Mouse (Mus musculus) stomach, embryonic 16.5 days (tissue): ENCODE data around the gene Fam208a. TPM values are rescaled to one million over a fixed set of nuclear protein-coding genes. Genes with fewer than 3 reads are reported as not detected.

Experiments
- ATAC-seq: fragments of 200-750 bp; cut with Nextera tagmentation; 2 replicates; pipeline ENCODE4 v1.8.0; 2017; ENCODE audit warnings: moderate number of reproducible peaks, moderate TSS enrichment; ENCODE audit not compliant: insufficient read depth, low FRiP score
- H3K27ac ChIP-seq: fragments of 300-500 bp; sonication (generic); 2 replicates; pipeline ENCODE4 v1.5.1; 2014; ENCODE audit warnings: low read length
- H3K27me3 ChIP-seq: fragments of 300-500 bp; sonication (generic); 2 replicates; pipeline ENCODE4 v1.6.1; 2014; ENCODE audit warnings: low read length, control low read depth, mixed read lengths; ENCODE audit not compliant: control insufficient read depth, insufficient read depth
- H3K36me3 ChIP-seq: fragments of 300-500 bp; sonication (generic); 2 replicates; pipeline ENCODE4 v1.6.1; 2014; ENCODE audit warnings: low read length; ENCODE audit not compliant: control insufficient read depth, insufficient read depth
- H3K4me1 ChIP-seq: fragments of 300-500 bp; sonication (generic); 2 replicates; pipeline ENCODE4 v1.6.1; 2014; ENCODE audit warnings: low read length, control low read depth, mixed read lengths; ENCODE audit not compliant: control insufficient read depth, insufficient read depth
- H3K4me2 ChIP-seq: fragments of 300-500 bp; sonication (generic); 2 replicates; pipeline ENCODE4 v1.6.1; 2014; ENCODE audit warnings: low read depth, low read length, mixed read lengths
- H3K4me3 ChIP-seq: fragments of 300-500 bp; sonication (generic); replicated peaks from 2 replicates; pipeline ENCODE4 v1.5.1; 2014; ENCODE audit warnings: mild to moderate bottlenecking, low read length
- H3K9ac ChIP-seq: fragments of 300-500 bp; sonication (generic); 2 replicates; pipeline ENCODE4 v1.6.1; 2014; ENCODE audit warnings: low read length
- H3K9me3 ChIP-seq: fragments of 300-500 bp; sonication (generic); replicated peaks from 2 replicates; pipeline ENCODE4 v1.6.1; 2016; ENCODE audit warnings: low read length, control low read depth; ENCODE audit not compliant: control insufficient read depth
- WGBS: fragments of 180-500 bp; shearing (Covaris S2); extraction: QIAGEN DNeasy Blood & Tissue Kit; methylation state at CpG from one replicate; pipeline ENCODE4 v1.1.7; 2014; 5-methylcytosine and 5-hydroxymethylcytosine counted together
- polyA plus RNA-seq: library from polyadenylated mRNA; unstranded; fragments of >200 nt; fragmentation: Nextera tagmentation; extraction: Ambion mirVana; gene quantifications from 2 replicates; pipeline ENCODE4 v1.2.1, GENCODE M21; 2015

The Fam208a gene
- 10.3 and 11.2 TPM in 2 replicates for polyA plus RNA-seq

- WGBS, result 2% methylated on average over 43 of the region's 43 CpGs
- Histone ChIP-seq H3K4me3 (peak within 1 kb of the TSS; percentile 71), H3K9me3 (peaks cover 14% of the 10 kb centered on the region), H3K27ac (peak within 1 kb of the TSS; percentile 99), H3K27me3 (no peaks in the 10 kb centered on the region), H3K4me1 (0 out of 2 replicates have a peak, but pooled peaks cover 3% of the 10 kb centered on the region), H3K36me3 (peaks cover 19% of the 10 kb centered on the region), H3K9ac (peak within 1 kb of the TSS; percentile 89), H3K4me2 (peak within 1 kb of the TSS; percentile 84)
- peak; percentile 95 for ATAC-seq
These were observed at the start of gene Fam208a for GRCm38 (mm10) chr14:27428573-27428972. Gene Fam208a, plus strand, starts transcription at chr14:27428834.

GRCm38 (mm10) chr14:27379404-27379803 lies 49.2 kb upstream of the Fam208a start:
- H3K27ac ChIP-seq, result no peak overlapping the region; the same call in 1 of the 2 replicates
- no peak overlapping the region for H3K9ac ChIP-seq
- H3K27me3 ChIP-seq, result no peaks in the 10 kb centered on the region
- ATAC-seq, result no peak
- H3K9me3 ChIP-seq, result no peaks in the 10 kb centered on the region
- H3K4me3 ChIP-seq, result peak overlapping the region; percentile 21; the same call in 1 of the 2 replicates
- no peaks in the 10 kb centered on the region for H3K36me3 ChIP-seq
- no peaks in the 10 kb centered on the region for H3K4me1 ChIP-seq
- 82% methylated on average over 12 of the region's 12 CpGs for WGBS
- no peak overlapping the region for H3K4me2 ChIP-seq

- no peak overlapping the region for H3K4me3 ChIP-seq
- no peaks in the 10 kb centered on the region for H3K36me3 ChIP-seq
- no peaks in the 10 kb centered on the region for H3K9me3 ChIP-seq
- H3K4me2 ChIP-seq, result no peak overlapping the region
- H3K4me1 ChIP-seq, result no peaks in the 10 kb centered on the region
- no peak overlapping the region for H3K9ac ChIP-seq
- 75% methylated on average over 7 of the region's 7 CpGs for WGBS
- no peak overlapping the region for H3K27ac ChIP-seq
- ATAC-seq, result no peak
- no peaks in the 10 kb centered on the region for H3K27me3 ChIP-seq
These were observed 47.2 kb upstream of the Fam208a start for GRCm38 (mm10) chr14:27381459-27381858.

GRCm38 (mm10) chr14:27383321-27383830 lies 45.3 kb upstream of the Fam208a start:
- H3K9me3 ChIP-seq, result no peaks in the 10 kb centered on the region
- no peaks in the 10 kb centered on the region for H3K27me3 ChIP-seq
- ATAC-seq, result peak; percentile 74; the same call in 1 of the 2 replicates
- H3K9ac ChIP-seq, result no peak overlapping the region
- no peak overlapping the region for H3K4me2 ChIP-seq
- no peaks in the 10 kb centered on the region for H3K36me3 ChIP-seq
- no peak overlapping the region for H3K4me3 ChIP-seq
- H3K4me1 ChIP-seq, result no peaks in the 10 kb centered on the region
- H3K27ac ChIP-seq, result peak overlapping the region; percentile 61
- 64% methylated on average over 5 of the region's 5 CpGs for WGBS

GRCm38 (mm10) chr14:27384143-27384542 lies 44.5 kb upstream of the Fam208a start:
- no peak for ATAC-seq
- H3K4me2 ChIP-seq, result no peak overlapping the region
- peak overlapping the region; percentile 61; the same call in 1 of the 2 replicates for H3K27ac ChIP-seq
- H3K9me3 ChIP-seq, result no peaks in the 10 kb centered on the region
- no peaks in the 10 kb centered on the region for H3K27me3 ChIP-seq
- H3K36me3 ChIP-seq, result no peaks in the 10 kb centered on the region
- no peak overlapping the region for H3K4me3 ChIP-seq
- WGBS, result 92% methylated on average over 4 of the region's 4 CpGs
- H3K9ac ChIP-seq, result no peak overlapping the region
- H3K4me1 ChIP-seq, result no peaks in the 10 kb centered on the region

GRCm38 (mm10) chr14:27388616-27389015 lies 40.0 kb upstream of the Fam208a start:
- Histone ChIP-seq H3K27me3 (no peaks in the 10 kb centered on the region), H3K4me2 (no peak overlapping the region), H3K36me3 (no peaks in the 10 kb centered on the region), H3K27ac (no peak overlapping the region), H3K9ac (no peak overlapping the region), H3K4me3 (no peak overlapping the region), H3K4me1 (no peaks in the 10 kb centered on the region), H3K9me3 (no peaks in the 10 kb centered on the region)
- ATAC-seq, result no peak

- H3K36me3 ChIP-seq, result no peaks in the 10 kb centered on the region
- H3K4me3 ChIP-seq, result no peak overlapping the region
- 0 out of 2 replicates have a peak, but pooled peaks have one; percentile 17 for ATAC-seq
- no peaks in the 10 kb centered on the region for H3K4me1 ChIP-seq
- H3K9me3 ChIP-seq, result no peaks in the 10 kb centered on the region
- no peak overlapping the region for H3K4me2 ChIP-seq
- H3K27ac ChIP-seq, result no peak overlapping the region
- no peak overlapping the region for H3K9ac ChIP-seq
- no peaks in the 10 kb centered on the region for H3K27me3 ChIP-seq
- 71% methylated on average over 2 of the region's 2 CpGs for WGBS
These were observed 38.9 kb upstream of the Fam208a start for GRCm38 (mm10) chr14:27389722-27390121.

- Histone ChIP-seq H3K4me3 (no peak overlapping the region), H3K9me3 (no peaks in the 10 kb centered on the region), H3K27me3 (no peaks in the 10 kb centered on the region), H3K4me2 (no peak overlapping the region), H3K36me3 (no peaks in the 10 kb centered on the region), H3K27ac (no peak overlapping the region), H3K9ac (no peak overlapping the region), H3K4me1 (no peaks in the 10 kb centered on the region)
- no peak for ATAC-seq
- WGBS, result 76% methylated on average over 7 of the region's 7 CpGs
These were observed 38.0 kb upstream of the Fam208a start for GRCm38 (mm10) chr14:27390663-27391062.

GRCm38 (mm10) chr14:27391776-27392308 lies 36.8 kb upstream of the Fam208a start:
- Histone ChIP-seq H3K9me3 (no peaks in the 10 kb centered on the region), H3K27me3 (no peaks in the 10 kb centered on the region), H3K27ac (no peak overlapping the region), H3K9ac (no peak overlapping the region), H3K4me1 (no peaks in the 10 kb centered on the region), H3K4me2 (no peak overlapping the region), H3K4me3 (no peak overlapping the region), H3K36me3 (no peaks in the 10 kb centered on the region)
- no peak for ATAC-seq
- WGBS, result 69% methylated on average over 9 of the region's 9 CpGs
